Mouse (Mus musculus) myocyte (in vitro differentiated cells): ENCODE measurements at regions not wholly inside any gene's neighbourhood (a gene's known extent, or its start where the extent isn't known, plus 50 kb on each side); places are given as distances from the start of the nearest gene placed in this dataset.

Source experiments
- H3K27me3 ChIP-seq: one replicate; pipeline ENCODE4 v1.6.1; 2011; ENCODE audit not compliant: control insufficient read depth, insufficient read depth, insufficient read length
- H3K36me3 ChIP-seq: one replicate; pipeline ENCODE4 v1.6.1; 2011; ENCODE audit not compliant: control insufficient read depth, insufficient read depth
- H3K4me2 ChIP-seq: one replicate; pipeline ENCODE4 v1.6.1; 2011; ENCODE audit warnings: low read depth, control low read depth
- H3K4me3 ChIP-seq: one replicate; pipeline ENCODE4 v1.5.1; 2011; ENCODE audit warnings: mild to moderate bottlenecking, control low read depth, moderate library complexity
- H3K79me2 ChIP-seq: one replicate; pipeline ENCODE4 v1.6.1; 2011; ENCODE audit not compliant: control insufficient read depth, insufficient read depth
- H3ac ChIP-seq: one replicate; pipeline ENCODE4 v1.6.1; 2011; ENCODE audit not compliant: control insufficient read depth, insufficient read length
- CEBPB ChIP-seq: IDR thresholded peaks from 2 replicates; pipeline ENCODE4 v1.6.1; 2011; ENCODE audit warnings: mild to moderate bottlenecking, moderate library complexity; ENCODE audit not compliant: poor library complexity, insufficient read depth, severe bottlenecking
- E2F4 ChIP-seq: IDR thresholded peaks from one replicate; pipeline ENCODE4 v1.6.1; 2011; ENCODE audit warnings: mild to moderate bottlenecking, control low read depth, moderate library complexity; ENCODE audit not compliant: insufficient read depth
- MAX ChIP-seq: IDR thresholded peaks from one replicate; pipeline ENCODE4 v1.6.1; 2011; ENCODE audit warnings: low read depth, mild to moderate bottlenecking, control low read depth
- MYOD1 ChIP-seq, 3 experiments: IDR thresholded peaks; one replicate each; pipeline ENCODE4 v1.6.1; 2011; ENCODE audit warnings: control low read depth in 2 of 3, low read depth in 2 of 3, mild to moderate bottlenecking in 2 of 3, moderate library complexity in 1 of 3; ENCODE audit not compliant: insufficient read length in 2 of 3, control insufficient read depth in 1 of 3
- MYOG ChIP-seq, 3 experiments: IDR thresholded peaks; one replicate each; pipeline ENCODE4 v1.6.1; 2011; ENCODE audit warnings: control low read depth in 2 of 3, low read depth in 2 of 3, mild to moderate bottlenecking in 2 of 3; ENCODE audit not compliant: insufficient read length in 2 of 3, control insufficient read depth in 1 of 3, insufficient read depth in 1 of 3
- POLR2A ChIP-seq: IDR thresholded peaks from one replicate; pipeline ENCODE4 v1.6.1; 2011; ENCODE audit warnings: low read depth, mild to moderate bottlenecking, control low read depth, moderate library complexity; ENCODE audit not compliant: insufficient read length
- POLR2AphosphoS2 ChIP-seq: IDR thresholded peaks from one replicate; pipeline ENCODE4 v1.6.1; 2011; ENCODE audit warnings: low read depth, control low read depth; ENCODE audit not compliant: insufficient read length
- REST ChIP-seq: IDR thresholded peaks from one replicate; pipeline ENCODE4 v1.6.1; 2011; ENCODE audit warnings: mild to moderate bottlenecking, control low read depth, moderate library complexity; ENCODE audit not compliant: insufficient read depth, insufficient read length
- SRF ChIP-seq: IDR thresholded peaks from one replicate; pipeline ENCODE4 v1.6.1; 2011; ENCODE audit warnings: low read depth; ENCODE audit not compliant: control insufficient read depth, insufficient read length
- TCF12 ChIP-seq: IDR thresholded peaks from one replicate; pipeline ENCODE4 v1.6.1; 2011; ENCODE audit warnings: mild to moderate bottlenecking, control low read depth; ENCODE audit not compliant: poor library complexity, insufficient read depth, severe bottlenecking
- TCF3 ChIP-seq: IDR thresholded peaks from one replicate; pipeline ENCODE4 v1.6.1; 2011; ENCODE audit warnings: low read depth, control low read depth; ENCODE audit not compliant: insufficient read length
- USF1 ChIP-seq: IDR thresholded peaks from one replicate; pipeline ENCODE4 v1.6.1; 2011; ENCODE audit warnings: low read depth, mild to moderate bottlenecking, control low read depth, moderate library complexity

GRCm38 (mm10) chr1:91717961-91718360, 83.3 kb upstream of the Twist2 start:
- no peaks in the 10 kb centered on the region for H3K36me3 ChIP-seq
- no peak for TF ChIP-seq SRF
- no peak for TF ChIP-seq TCF12
- no peak for TF ChIP-seq MYOD1 (IDR thresholded peaks at IDR 0.05; ENCODE audit: control insufficient read depth in 1 of 3, insufficient read length in 2 of 3, low read depth in 2 of 3)
- no peak for TF ChIP-seq TCF3
- no peak for TF ChIP-seq USF1
- TF ChIP-seq CEBPB, result no peak
- no peak for TF ChIP-seq MAX
- no peak for TF ChIP-seq REST
- no peak for TF ChIP-seq POLR2A
- TF ChIP-seq POLR2AphosphoS2, result no peak
- TF ChIP-seq MYOG (IDR thresholded peaks at IDR 0.05; ENCODE audit: control insufficient read depth in 1 of 3, insufficient read depth in 1 of 3, insufficient read length in 2 of 3, low read depth in 2 of 3), result no peak
- TF ChIP-seq E2F4, result no peak
- no peaks in the 10 kb centered on the region for H3K27me3 ChIP-seq
- H3K4me3 ChIP-seq, result no peak overlapping the region
- H3K79me2 ChIP-seq, result no peaks in the 10 kb centered on the region
- H3K4me2 ChIP-seq, result no peak overlapping the region
- H3ac ChIP-seq, result no peak overlapping the region

- no peaks in the 10 kb centered on the region for H3K27me3 ChIP-seq
- H3ac ChIP-seq, result no peak overlapping the region
- TF ChIP-seq MAX, result no peak
- no peak for TF ChIP-seq E2F4
- TF ChIP-seq TCF12, result no peak
- TF ChIP-seq POLR2AphosphoS2, result no peak
- TF ChIP-seq TCF3, result no peak
- TF ChIP-seq REST, result no peak
- TF ChIP-seq POLR2A, result no peak
- no peak for TF ChIP-seq USF1
- TF ChIP-seq SRF, result no peak
- no peak for TF ChIP-seq CEBPB
- TF ChIP-seq MYOD1 (IDR thresholded peaks at IDR 0.05; ENCODE audit: control insufficient read depth in 1 of 3, insufficient read length in 2 of 3, low read depth in 2 of 3), result no peak
- TF ChIP-seq MYOG (IDR thresholded peaks at IDR 0.05; ENCODE audit: control insufficient read depth in 1 of 3, insufficient read depth in 1 of 3, insufficient read length in 2 of 3, low read depth in 2 of 3), result no peak
- no peaks in the 10 kb centered on the region for H3K36me3 ChIP-seq
- H3K4me3 ChIP-seq, result no peak overlapping the region
- H3K79me2 ChIP-seq, result no peaks in the 10 kb centered on the region
- no peak overlapping the region for H3K4me2 ChIP-seq
Observed at GRCm38 (mm10) chr1:91729246-91729645, 72.0 kb upstream of the Twist2 start.

GRCm38 (mm10) chr1:91730281-91730680, 71.0 kb upstream of the Twist2 start:
- Histone ChIP-seq H3K4me2 (no peak overlapping the region), H3K4me3 (no peak overlapping the region), H3K79me2 (no peaks in the 10 kb centered on the region), H3ac (no peak overlapping the region), H3K27me3 (no peaks in the 10 kb centered on the region), H3K36me3 (no peaks in the 10 kb centered on the region)
- no peak for TF ChIP-seq POLR2AphosphoS2

- no peak for TF ChIP-seq MYOG (IDR thresholded peaks at IDR 0.05; ENCODE audit: control insufficient read depth in 1 of 3, insufficient read depth in 1 of 3, insufficient read length in 2 of 3, low read depth in 2 of 3)
- no peak for TF ChIP-seq MAX
- no peak for TF ChIP-seq MYOD1 (IDR thresholded peaks at IDR 0.05; ENCODE audit: control insufficient read depth in 1 of 3, insufficient read length in 2 of 3, low read depth in 2 of 3)
- no peak for TF ChIP-seq TCF3
- TF ChIP-seq TCF12, result no peak
- TF ChIP-seq POLR2A, result no peak
- no peak for TF ChIP-seq USF1
- no peak for TF ChIP-seq E2F4
- no peak for TF ChIP-seq CEBPB
- no peak for TF ChIP-seq POLR2AphosphoS2
- no peak for TF ChIP-seq SRF
- no peak for TF ChIP-seq REST
- H3ac ChIP-seq, result no peak overlapping the region
- no peak overlapping the region for H3K4me2 ChIP-seq
- no peak overlapping the region for H3K4me3 ChIP-seq
- no peaks in the 10 kb centered on the region for H3K79me2 ChIP-seq
- H3K27me3 ChIP-seq, result no peaks in the 10 kb centered on the region
- no peaks in the 10 kb centered on the region for H3K36me3 ChIP-seq
Observed at GRCm38 (mm10) chr1:91731703-91732102, 69.6 kb upstream of the Twist2 start.

GRCm38 (mm10) chr1:91732461-91732861, 68.8 kb upstream of the Twist2 start:
- H3K36me3 ChIP-seq, result no peaks in the 10 kb centered on the region
- no peaks in the 10 kb centered on the region for H3K27me3 ChIP-seq
- H3K4me3 ChIP-seq, result no peak overlapping the region
- peak overlapping the region; percentile 61 for H3K4me2 ChIP-seq
- no peak for TF ChIP-seq POLR2A
- TF ChIP-seq SRF, result no peak
- no peak for TF ChIP-seq POLR2AphosphoS2
- no peak for TF ChIP-seq USF1
- no peak for TF ChIP-seq MYOD1 (IDR thresholded peaks at IDR 0.05; ENCODE audit: control insufficient read depth in 1 of 3, insufficient read length in 2 of 3, low read depth in 2 of 3)
- TF ChIP-seq TCF3, result no peak
- TF ChIP-seq E2F4, result no peak
- TF ChIP-seq CEBPB, result no peak
- no peak overlapping the region for H3ac ChIP-seq
- no peaks in the 10 kb centered on the region for H3K79me2 ChIP-seq
